Mouse (Mus musculus) hematopoietic stem cell, adult 5-6 weeks (primary cell): ENCODE results near the gene Tgfb1i1. TPM values are rescaled to one million over a fixed set of nuclear protein-coding genes. Genes with fewer than 3 reads are reported as not detected.

ENCODE experiments used
- ATAC-seq, 2 experiments: fragments of 125-278 bp in 1 of 2; replicated peaks in 1 of 2; 2 replicates each; pipeline ENCODE4 v1.8.0; 2016 to 2017; ENCODE audit warnings: inconsistent platforms in 2 of 2, mild to moderate bottlenecking in 2 of 2, moderate number of reproducible peaks in 2 of 2, low read depth in 1 of 2, moderate TSS enrichment in 1 of 2; ENCODE audit not compliant: low FRiP score in 2 of 2, poor library complexity in 2 of 2, severe bottlenecking in 2 of 2, insufficient read depth in 1 of 2, low TSS enrichment in 1 of 2
- total RNA-seq: library from RNA; stranded (forward); fragments of 172-1452, 232-1000 nt; gene quantifications from 2 replicates; pipeline ENCODE4 v1.2.3, GENCODE M21; 2017

Tgfb1i1 gene
- total RNA-seq, 1 experiment from 2014 or later, result 1.5 TPM

GRCm38 (mm10) chr7:128240131-128240784, 6.4 kb upstream of the Tgfb1i1 start:
- no peak for ATAC-seq

GRCm38 (mm10) chr7:128242331-128242730, 4.3 kb upstream of the Tgfb1i1 start:
- ATAC-seq, result no peak

- no peak for ATAC-seq
Observed at GRCm38 (mm10) chr7:128243921-128244320, 2.7 kb upstream of the Tgfb1i1 start.

GRCm38 (mm10) chr7:128244410-128245025, 2.1 kb upstream of the Tgfb1i1 start:
- ATAC-seq, result no peak

GRCm38 (mm10) chr7:128245547-128245946, 1.1 kb upstream of the Tgfb1i1 start:
- ATAC-seq, result no peak

- peak; percentile 43 to 63; a peak in 2 of 4 replicates for ATAC-seq
Observed at GRCm38 (mm10) chr7:128247443-128247842, 831 bp downstream of the Tgfb1i1 start.

GRCm38 (mm10) chr7:128248081-128249042, 1.8 kb downstream of the Tgfb1i1 start:
- ATAC-seq, result no peak

GRCm38 (mm10) chr7:128249998-128250397, 3.4 kb downstream of the Tgfb1i1 start:
- ATAC-seq, result no peak

- no peak; a peak in 1 of 4 replicates for ATAC-seq
Observed at GRCm38 (mm10) chr7:128251946-128252345, 5.3 kb downstream of the Tgfb1i1 start.

GRCm38 (mm10) chr7:128252609-128253008, 6.0 kb downstream of the Tgfb1i1 start:
- peak; percentile 43 to 70; a peak in 3 of 4 replicates for ATAC-seq

GRCm38 (mm10) chr7:128254978-128255377, 8.4 kb downstream of the Tgfb1i1 start:
- ATAC-seq, result no peak

GRCm38 (mm10) chr7:128255757-128256156, 9.1 kb downstream of the Tgfb1i1 start:
- no peak for ATAC-seq

- no peak for ATAC-seq
Observed at GRCm38 (mm10) chr7:128256783-128257334, 10.2 kb downstream of the Tgfb1i1 start.

- no peak for ATAC-seq
Observed at GRCm38 (mm10) chr7:128265411-128265810, 18.8 kb downstream of the Tgfb1i1 start, which contains the start of gene Slc5a2. TSS of gene Slc5a2 (plus strand) at chr7:128265657.

- no peak for ATAC-seq
Observed at GRCm38 (mm10) chr7:128266056-128266455, 19.4 kb downstream of the Tgfb1i1 start.

GRCm38 (mm10) chr7:128267391-128267790, 20.8 kb downstream of the Tgfb1i1 start:
- ATAC-seq, result no peak

- ATAC-seq, result no peak
Observed at GRCm38 (mm10) chr7:128267813-128268212, 21.2 kb downstream of the Tgfb1i1 start.
